Comparison of ENCODE assay signal across 8 mouse cellular contexts in genomic region chr17:34026917-34027655, GRCm38 (mm10). TPM values are rescaled to one million over a fixed set of nuclear protein-coding genes. Genes with fewer than 3 reads are reported as not detected.
DNase-seq lines count a peak whose midpoint lies in the region; ATAC-seq and TF ChIP-seq lines count a peak whose summit lies in the region.

No protein-coding gene starts in this region.

- H3K27ac ChIP-seq in hindbrain, embryonic 13.5 days, result peak overlapping the region; percentile 99
- H3K27ac ChIP-seq in liver, embryonic 13.5 days, result peak overlapping the region; percentile 79

- no peak for TF ChIP-seq CTCF in C2C12 (IDR thresholded peaks at IDR 0.05; ENCODE audit: control insufficient read depth, insufficient read depth, insufficient read length)

- peaks cover 78% of the 10 kb centered on the region for H3K4me1 ChIP-seq in hindbrain, embryonic 13.5 days (replicated peaks)
- peaks cover 72% of the 10 kb centered on the region for H3K4me1 ChIP-seq in liver, embryonic 13.5 days (replicated peaks)

- H3K9ac ChIP-seq in hindbrain, embryonic 13.5 days, result peak overlapping the region; percentile 99
- H3K9ac ChIP-seq in liver, embryonic 13.5 days, result peak overlapping the region; percentile 82

- peak overlapping the region; percentile 78 for H3ac ChIP-seq in C2C12 (ENCODE audit: control insufficient read depth, insufficient read length, low read depth)

- H3K27me3 ChIP-seq in C2C12 (ENCODE audit: control insufficient read depth, insufficient read depth, insufficient read length), result no peaks in the 10 kb centered on the region
- no peaks in the 10 kb centered on the region for H3K27me3 ChIP-seq in hindbrain, embryonic 13.5 days
- H3K27me3 ChIP-seq in liver, embryonic 13.5 days, result no peaks in the 10 kb centered on the region

- peak overlapping the region; percentile 38 for H3K4me3 ChIP-seq in C2C12 (ENCODE audit: insufficient read depth, poor library complexity, severe bottlenecking)
- H3K4me3 ChIP-seq in hindbrain, embryonic 13.5 days, result peak overlapping the region; percentile 83
- peak overlapping the region; percentile 78 for H3K4me3 ChIP-seq in liver, embryonic 13.5 days (replicated peaks)

- H3K36me3 ChIP-seq in C2C12 (ENCODE audit: control insufficient read depth, insufficient read depth), result peaks cover 24% of the 10 kb centered on the region
- H3K36me3 ChIP-seq in hindbrain, embryonic 13.5 days, result peaks cover 31% of the 10 kb centered on the region
- H3K36me3 ChIP-seq in liver, embryonic 13.5 days, result peaks cover 38% of the 10 kb centered on the region

- peak; percentile 81 to 89 for DNase-seq in adrenal gland, adult (ENCODE audit: inconsistent age in 2 of 2, low spot score in 1 of 2)
- no peak for DNase-seq in adrenal gland, adult 8-10 months
- DNase-seq in liver, embryonic 13.5 days, result no peak
- peak; percentile 39 for DNase-seq in neural tube, embryonic 10.5 days (ENCODE audit: extremely low spot score, low spot score)
- DNase-seq in thymus, postnatal 4 days, result peak; percentile 76

- peak overlapping the region; percentile 99 for H3K4me2 ChIP-seq in hindbrain, embryonic 13.5 days
- H3K4me2 ChIP-seq in liver, embryonic 13.5 days, result peak overlapping the region; percentile 98

- H3K79me2 ChIP-seq in C2C12 (ENCODE audit: control insufficient read depth, insufficient read depth), result peaks cover 32% of the 10 kb centered on the region

- H3K79me3 ChIP-seq in C2C12 (ENCODE audit: low read depth), result peaks cover 26% of the 10 kb centered on the region

- WGBS in hindbrain, embryonic 13.5 days, result 2% methylated on average over 29 of the region's 36 CpGs
- 16% methylated on average over 36 of the region's 36 CpGs for WGBS in liver, embryonic 13.5 days (ENCODE audit: insufficient replicate concordance)

- H3K9me3 ChIP-seq in hindbrain, embryonic 13.5 days, result no peaks in the 10 kb centered on the region
- H3K9me3 ChIP-seq in liver, embryonic 13.5 days (replicated peaks), result no peaks in the 10 kb centered on the region; the same call in 1 of the 2 replicates

- peak; percentile 17 for ATAC-seq in common myeloid progenitor, adult 5-6 weeks (replicated peaks; ENCODE audit: low read depth, poor library complexity, severe bottlenecking)
- no peak for ATAC-seq in hindbrain, embryonic 13.5 days (ENCODE audit: low FRiP score)
- ATAC-seq in liver, embryonic 13.5 days (ENCODE audit: low read depth), result no peak

TF ChIP-seq in C2C12, 6 proteins besides CTCF, POLR2A, EP300 and RAD21:
- TF ChIP-seq CEBPB (IDR thresholded peaks at IDR 0.05; ENCODE audit: low read depth), result no peak
- peak; percentile 19 for TF ChIP-seq USF1 (IDR thresholded peaks at IDR 0.05; ENCODE audit: low read depth)
- no peak for TF ChIP-seq MYOG (IDR thresholded peaks at IDR 0.05; ENCODE audit: control insufficient read depth, extremely low read depth, insufficient read length)
- no peak for TF ChIP-seq FOSL1 (IDR thresholded peaks at IDR 0.05; ENCODE audit: insufficient read depth, low read length, poor library complexity, severe bottlenecking)

RNA-seq across cellular contexts. Expression of gene H2-Ke6, which starts 0.8 kb away (rescaled TPM):
- total RNA-seq in adrenal gland, adult 8-10 months (2022), result 100 to 1,000 TPM; 249 to 289 (median 271) TPM
- 17.6 TPM for polyA plus RNA-seq in C2C12 (2012; fragmentation: generic; extraction: Trizol)
- total RNA-seq in common myeloid progenitor, adult 5-6 weeks (2017), result 43.8 and 60.6 TPM in 2 replicates
- 62.9 and 65.0 TPM in 2 replicates for polyA plus RNA-seq in hindbrain, embryonic 13.5 days (2015; fragmentation: Nextera tagmentation; extraction: Ambion mirVana)
- 25.2 and 25.7 TPM in 2 replicates for polyA plus RNA-seq in liver, embryonic 13.5 days (2015; fragmentation: Nextera tagmentation; extraction: Ambion mirVana)

RNA-seq across cellular contexts. Expression of gene Ring1, which starts 2.6 kb away (rescaled TPM):
- 10 to 100 TPM; 42.7 to 84.4 (median 60.7) TPM for total RNA-seq in adrenal gland, adult 8-10 months (2022)
- polyA plus RNA-seq in C2C12 (2012; fragmentation: generic; extraction: Trizol), result 26.8 TPM
- 11.9 and 12.8 TPM in 2 replicates for total RNA-seq in common myeloid progenitor, adult 5-6 weeks (2017)
- 19.2 and 21.5 TPM in 2 replicates for polyA plus RNA-seq in hindbrain, embryonic 13.5 days (2015; fragmentation: Nextera tagmentation; extraction: Ambion mirVana)
- polyA plus RNA-seq in liver, embryonic 13.5 days (2015; fragmentation: Nextera tagmentation; extraction: Ambion mirVana), result 5.2 and 5.4 TPM in 2 replicates

RNA-seq across cellular contexts. Expression of gene Slc39a7, which starts 4.4 kb away (rescaled TPM):
- 100 to 1,000 TPM; 176 to 248 (median 200) TPM for total RNA-seq in adrenal gland, adult 8-10 months (2022)
- 175 TPM for polyA plus RNA-seq in C2C12 (2012; fragmentation: generic; extraction: Trizol)
- 70.5 and 100 TPM in 2 replicates for total RNA-seq in common myeloid progenitor, adult 5-6 weeks (2017)
- 164 and 172 TPM in 2 replicates for polyA plus RNA-seq in hindbrain, embryonic 13.5 days (2015; fragmentation: Nextera tagmentation; extraction: Ambion mirVana)
- polyA plus RNA-seq in liver, embryonic 13.5 days (2015; fragmentation: Nextera tagmentation; extraction: Ambion mirVana), result 71.7 and 76.7 TPM in 2 replicates

RNA-seq across cellular contexts. Expression of gene Rxrb, which starts 4.5 kb away (rescaled TPM):
- 10 to 100 TPM; 54.8 to 70.9 (median 62.7) TPM for total RNA-seq in adrenal gland, adult 8-10 months (2022)
- 39.0 TPM for polyA plus RNA-seq in C2C12 (2012; fragmentation: generic; extraction: Trizol)
- 34.1 and 36.3 TPM in 2 replicates for total RNA-seq in common myeloid progenitor, adult 5-6 weeks (2017)
- polyA plus RNA-seq in hindbrain, embryonic 13.5 days (2015; fragmentation: Nextera tagmentation; extraction: Ambion mirVana), result 56.8 and 59.2 TPM in 2 replicates
- polyA plus RNA-seq in liver, embryonic 13.5 days (2015; fragmentation: Nextera tagmentation; extraction: Ambion mirVana), result 18.2 and 18.6 TPM in 2 replicates

RNA-seq across cellular contexts. Expression of gene Col11a2, which starts 12.2 kb away (rescaled TPM):
- 1 to 10 TPM in 3 of 4 experiments, under 1 TPM in 1; 0.55 to 1.7 (median 1.4) TPM for total RNA-seq in adrenal gland, adult 8-10 months (2022)
- polyA plus RNA-seq in C2C12 (2012; fragmentation: generic; extraction: Trizol), result 0.77 TPM
- 4.1 and 10.4 TPM in 2 replicates for total RNA-seq in common myeloid progenitor, adult 5-6 weeks (2017)
- polyA plus RNA-seq in hindbrain, embryonic 13.5 days (2015; fragmentation: Nextera tagmentation; extraction: Ambion mirVana), result 3.2 and 3.8 TPM in 2 replicates
- polyA plus RNA-seq in liver, embryonic 13.5 days (2015; fragmentation: Nextera tagmentation; extraction: Ambion mirVana), result 0.32 and 0.54 TPM in 2 replicates

Comparison
In these comparisons a context has a peak if more than half of its experiments do, and no peak if none do; other contexts are left out.
1. DNase-seq: peak in adrenal gland, adult (2 of 2), neural tube, embryonic 10.5 days (single experiment) and thymus, postnatal 4 days (single experiment); none in adrenal gland, adult 8-10 months (single experiment) and liver, embryonic 13.5 days (single experiment).
2. Peak in every context shown above with its lines, with median percentiles within 50 percentile points of each other: H3K4me3 ChIP-seq.